Mouse (Mus musculus) midbrain, embryonic 11.5 days (tissue): ENCODE results near the gene Cmpk2. TPM values are rescaled to one million over a fixed set of nuclear protein-coding genes. Genes with fewer than 3 reads are reported as not detected.
A peak's percentile ranks its signal among the peaks of the same experiment; 100 is the strongest.

Experiments
- ATAC-seq: fragments of 200-750 bp; cut with Nextera tagmentation; 2 replicates; pipeline ENCODE4 v1.8.0; 2017; ENCODE audit warnings: moderate TSS enrichment, moderate library complexity; ENCODE audit not compliant: low FRiP score
- DNase-seq: peaks from one replicate; pipeline ENCODE4 v3.0.0; 2015; ENCODE audit warnings: low spot score; ENCODE audit errors: missing footprints
- H3K27ac ChIP-seq: fragments of 300-500 bp; sonication (generic); 2 replicates; pipeline ENCODE4 v1.5.1; 2014; ENCODE audit warnings: low read depth, low read length
- H3K27me3 ChIP-seq: fragments of 300-500 bp; sonication (generic); 2 replicates; pipeline ENCODE4 v1.6.1; 2014; ENCODE audit warnings: mild to moderate bottlenecking, low read length, moderate library complexity, mixed read lengths; ENCODE audit not compliant: control insufficient read depth, insufficient read depth
- H3K36me3 ChIP-seq: fragments of 300-500 bp; sonication (generic); 2 replicates; pipeline ENCODE4 v1.6.1; 2014; ENCODE audit warnings: mild to moderate bottlenecking, low read length, moderate library complexity, mixed read lengths; ENCODE audit not compliant: control insufficient read depth, insufficient read depth
- H3K4me1 ChIP-seq: fragments of 300-500 bp; sonication (generic); 2 replicates; pipeline ENCODE4 v1.6.1; 2014; ENCODE audit warnings: low read length; ENCODE audit not compliant: control insufficient read depth, insufficient read depth
- H3K4me2 ChIP-seq: fragments of 300-500 bp; sonication (generic); 2 replicates; pipeline ENCODE4 v1.6.1; 2014; ENCODE audit warnings: mild to moderate bottlenecking, moderate library complexity
- H3K4me3 ChIP-seq: fragments of 300-500 bp; sonication (generic); 2 replicates; pipeline ENCODE4 v1.5.1; 2014; ENCODE audit warnings: low read depth, low read length
- H3K9ac ChIP-seq: fragments of 300-500 bp; sonication (generic); 2 replicates; pipeline ENCODE4 v1.6.1; 2014; ENCODE audit warnings: low read length
- H3K9me3 ChIP-seq: fragments of 300-500 bp; sonication (generic); 2 replicates; pipeline ENCODE4 v1.6.1; 2016; ENCODE audit warnings: low read length; ENCODE audit not compliant: control insufficient read depth
- WGBS: fragments of 180-500 bp; shearing (Covaris S2); extraction: QIAGEN DNeasy Blood & Tissue Kit; methylation state at CpG from one replicate; pipeline ENCODE4 v1.1.7; 2014; 5-methylcytosine and 5-hydroxymethylcytosine counted together
- polyA plus RNA-seq: library from polyadenylated mRNA; unstranded; fragments of >200 nt; fragmentation: Nextera tagmentation; extraction: Ambion mirVana; gene quantifications from 2 replicates; pipeline ENCODE4 v1.2.1, GENCODE M21; 2014

Gene Cmpk2
- polyA plus RNA-seq, 1 experiment from 2014 or later = 7.8 TPM

GRCm38 (mm10) chr12:26449483-26449882 lies 19.5 kb upstream of the Cmpk2 start:
- WGBS = 99% methylated on average over 2 of the region's 2 CpGs

GRCm38 (mm10) chr12:26451150-26451549 lies 17.9 kb upstream of the Cmpk2 start:
- H3K4me1 ChIP-seq = no peaks in the 10 kb centered on the region
- no peaks in the 10 kb centered on the region for H3K9me3 ChIP-seq
- no peak overlapping the region for H3K4me3 ChIP-seq
- ATAC-seq = no peak
- no peaks in the 10 kb centered on the region for H3K27me3 ChIP-seq
- H3K36me3 ChIP-seq = no peaks in the 10 kb centered on the region
- WGBS = 48% methylated on average over 1 of the region's 1 CpGs
- no peak overlapping the region for H3K27ac ChIP-seq
- DNase-seq = no peak
- H3K9ac ChIP-seq = no peak overlapping the region
- no peak overlapping the region for H3K4me2 ChIP-seq

More at GRCm38 (mm10) chr12:26449483-26449882, 19.5 kb upstream of the Cmpk2 start:
- DNase-seq (no peak), ATAC-seq (no peak)
- Histone ChIP-seq H3K4me2 (no peak overlapping the region), H3K4me1 (no peaks in the 10 kb centered on the region), H3K4me3 (no peak overlapping the region), H3K36me3 (no peaks in the 10 kb centered on the region), H3K27ac (no peak overlapping the region), H3K9me3 (no peaks in the 10 kb centered on the region), H3K9ac (no peak overlapping the region), H3K27me3 (no peaks in the 10 kb centered on the region)

GRCm38 (mm10) chr12:26452951-26453350 lies 16.1 kb upstream of the Cmpk2 start:
- Histone ChIP-seq H3K27ac (no peak overlapping the region), H3K36me3 (no peaks in the 10 kb centered on the region), H3K27me3 (no peaks in the 10 kb centered on the region), H3K9me3 (no peaks in the 10 kb centered on the region), H3K4me2 (no peak overlapping the region), H3K4me1 (no peaks in the 10 kb centered on the region), H3K9ac (no peak overlapping the region), H3K4me3 (no peak overlapping the region)
- 87% methylated on average over 4 of the region's 4 CpGs for WGBS
- no peak for DNase-seq
- ATAC-seq = no peak

- Histone ChIP-seq H3K36me3 (no peaks in the 10 kb centered on the region), H3K9me3 (no peaks in the 10 kb centered on the region), H3K27ac (no peak overlapping the region), H3K4me1 (no peaks in the 10 kb centered on the region), H3K9ac (no peak overlapping the region), H3K27me3 (no peaks in the 10 kb centered on the region), H3K4me3 (no peak overlapping the region), H3K4me2 (no peak overlapping the region)
- 71% methylated on average over 5 of the region's 5 CpGs for WGBS
- no peak for ATAC-seq
- no peak for DNase-seq
Measured at GRCm38 (mm10) chr12:26454682-26455081, 14.3 kb upstream of the Cmpk2 start.

GRCm38 (mm10) chr12:26456028-26456698 lies 12.8 kb upstream of the Cmpk2 start, which contains the start of gene Rsad2:
Gene Rsad2, minus strand, starts transcription at chr12:26456452.
- DNase-seq = peak; percentile 54
- Histone ChIP-seq H3K9ac (no peak within 1 kb of the TSS), H3K27ac (no peak within 1 kb of the TSS), H3K4me3 (no peak within 1 kb of the TSS), H3K4me2 (no peak within 1 kb of the TSS), H3K27me3 (no peaks in the 10 kb centered on the region), H3K4me1 (no peaks in the 10 kb centered on the region), H3K9me3 (no peaks in the 10 kb centered on the region), H3K36me3 (no peaks in the 10 kb centered on the region)
- WGBS = 65% methylated on average over 13 of the region's 13 CpGs
- ATAC-seq = no peak

GRCm38 (mm10) chr12:26460091-26460490 lies 8.9 kb upstream of the Cmpk2 start:
- H3K27ac ChIP-seq = no peak overlapping the region
- DNase-seq (peak; percentile 45), ATAC-seq (no peak)
- no peaks in the 10 kb centered on the region for H3K27me3 ChIP-seq
- H3K4me1 ChIP-seq = no peaks in the 10 kb centered on the region
- WGBS = 74% methylated on average over 2 of the region's 2 CpGs
- H3K4me2 ChIP-seq = no peak overlapping the region
- no peak overlapping the region for H3K4me3 ChIP-seq
- no peaks in the 10 kb centered on the region for H3K9me3 ChIP-seq
- H3K9ac ChIP-seq = no peak overlapping the region
- H3K36me3 ChIP-seq = no peaks in the 10 kb centered on the region

- Histone ChIP-seq H3K9me3 (no peaks in the 10 kb centered on the region), H3K4me1 (no peaks in the 10 kb centered on the region), H3K27ac (no peak overlapping the region), H3K4me3 (no peak overlapping the region), H3K36me3 (no peaks in the 10 kb centered on the region), H3K9ac (no peak overlapping the region), H3K27me3 (no peaks in the 10 kb centered on the region), H3K4me2 (no peak overlapping the region)
- no peak for ATAC-seq
- DNase-seq = peak; percentile 80
- 77% methylated on average over 5 of the region's 5 CpGs for WGBS
Measured at GRCm38 (mm10) chr12:26465600-26465999, 3.4 kb upstream of the Cmpk2 start.

- Histone ChIP-seq H3K27me3 (no peaks in the 10 kb centered on the region), H3K36me3 (no peaks in the 10 kb centered on the region), H3K4me3 (peak overlapping the region; percentile 62), H3K4me1 (no peaks in the 10 kb centered on the region), H3K9ac (peak overlapping the region; percentile 91), H3K9me3 (no peaks in the 10 kb centered on the region), H3K4me2 (peak overlapping the region; percentile 96), H3K27ac (no peak overlapping the region)
- DNase-seq = no peak
- WGBS = 34% methylated on average over 6 of the region's 6 CpGs
- 0 out of 2 replicates have a peak, but pooled peaks have one; percentile 23 for ATAC-seq
Measured at GRCm38 (mm10) chr12:26470042-26470409, 1.0 kb downstream of the Cmpk2 start.

- Histone ChIP-seq H3K27ac (no peak overlapping the region), H3K9me3 (no peaks in the 10 kb centered on the region), H3K4me1 (no peaks in the 10 kb centered on the region), H3K36me3 (no peaks in the 10 kb centered on the region), H3K4me3 (no peak overlapping the region), H3K9ac (no peak overlapping the region), H3K4me2 (no peak overlapping the region), H3K27me3 (no peaks in the 10 kb centered on the region)
- ATAC-seq (no peak), DNase-seq (peak; percentile 61)
- 79% methylated on average over 3 of the region's 3 CpGs for WGBS
Measured at GRCm38 (mm10) chr12:26471376-26471775, 2.4 kb downstream of the Cmpk2 start.
